Mouse (Mus musculus): Measurements from ENCODE around the gene St6galnac3. TPM values are rescaled to one million over a fixed set of nuclear protein-coding genes. Genes with fewer than 3 reads are reported as not detected.

The St6galnac3 gene
- polyA plus RNA-seq, 1 experiment from 2014 or later = 34.1 TPM

DNA sequence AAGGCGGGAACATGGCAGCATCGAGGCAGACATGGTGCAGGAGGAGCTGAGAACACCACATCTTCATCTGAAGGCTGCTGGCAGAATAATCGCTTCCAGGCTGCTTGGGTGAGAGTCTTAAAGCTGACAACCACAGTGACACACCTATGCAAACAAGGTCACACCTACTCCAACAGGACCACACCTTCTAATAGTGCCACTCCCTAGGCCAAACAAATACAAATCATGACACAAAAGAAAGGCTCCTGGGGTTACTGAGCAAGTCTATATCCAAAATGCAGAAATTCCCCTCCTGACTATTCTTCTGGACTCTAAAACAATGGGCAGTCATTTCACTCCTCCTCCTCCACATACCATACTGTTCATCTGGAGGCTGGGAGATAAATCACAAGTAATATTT is 365.0 kb downstream of the St6galnac3 start:
- no peaks in the 10 kb centered on the region for H3K36me3 ChIP-seq (ENCODE audit: insufficient read depth)
- H3K4me1 ChIP-seq (ENCODE audit: insufficient read depth) = no peaks in the 10 kb centered on the region
- H3K4me3 ChIP-seq (ENCODE audit: low read depth, low read length) = no peak overlapping the region
- no peak for ATAC-seq (ENCODE audit: insufficient read depth)
- 89% methylated on average over 3 of the region's 3 CpGs for WGBS
- H3K9ac ChIP-seq = no peak overlapping the region
- TF ChIP-seq CTCF (IDR thresholded peaks at IDR 0.05; ENCODE audit: low read depth) = no peak
- H3K4me2 ChIP-seq = no peak overlapping the region
- H3K9me3 ChIP-seq (ENCODE audit: low read depth, low read length) = no peaks in the 10 kb centered on the region
- DNase-seq = no peak
- no peak overlapping the region for H3K27ac ChIP-seq (ENCODE audit: low read depth)
- H3K27me3 ChIP-seq (ENCODE audit: insufficient read depth, low read length) = no peaks in the 10 kb centered on the region

DNA sequence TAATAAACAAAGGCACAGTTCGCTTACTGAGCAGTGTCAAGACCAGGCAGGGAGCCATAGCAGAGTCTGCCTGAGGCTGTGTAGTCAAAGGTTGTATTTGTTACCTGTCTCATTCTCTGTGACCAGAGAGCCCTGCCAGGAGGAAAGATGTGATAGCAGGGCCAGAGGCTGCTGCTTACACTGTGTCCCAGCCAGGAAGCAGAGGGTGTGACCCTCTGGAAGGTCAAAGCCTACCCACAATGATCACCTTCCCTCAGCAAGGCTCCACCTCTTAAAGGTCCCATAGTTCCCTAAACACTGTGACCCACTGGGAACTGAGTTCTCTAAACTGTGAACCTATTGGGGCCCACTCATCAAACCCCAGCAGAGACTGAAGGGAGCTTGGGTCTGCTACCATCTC is 368.9 kb downstream of the St6galnac3 start:
- no peaks in the 10 kb centered on the region for H3K9me3 ChIP-seq (ENCODE audit: low read depth, low read length)
- H3K27me3 ChIP-seq (ENCODE audit: insufficient read depth, low read length) = no peaks in the 10 kb centered on the region
- no peaks in the 10 kb centered on the region for H3K36me3 ChIP-seq (ENCODE audit: insufficient read depth)
- ATAC-seq (ENCODE audit: insufficient read depth) (no peak), DNase-seq (no peak)
- H3K4me2 ChIP-seq = no peak overlapping the region
- no peak overlapping the region for H3K27ac ChIP-seq (ENCODE audit: low read depth)
- no peak overlapping the region for H3K4me3 ChIP-seq (ENCODE audit: low read depth, low read length)
- WGBS = 47% methylated on average over 1 of the region's 1 CpGs
- TF ChIP-seq CTCF (IDR thresholded peaks at IDR 0.05; ENCODE audit: low read depth) = no peak
- H3K9ac ChIP-seq = no peak overlapping the region
- H3K4me1 ChIP-seq (ENCODE audit: insufficient read depth) = no peaks in the 10 kb centered on the region

DNA sequence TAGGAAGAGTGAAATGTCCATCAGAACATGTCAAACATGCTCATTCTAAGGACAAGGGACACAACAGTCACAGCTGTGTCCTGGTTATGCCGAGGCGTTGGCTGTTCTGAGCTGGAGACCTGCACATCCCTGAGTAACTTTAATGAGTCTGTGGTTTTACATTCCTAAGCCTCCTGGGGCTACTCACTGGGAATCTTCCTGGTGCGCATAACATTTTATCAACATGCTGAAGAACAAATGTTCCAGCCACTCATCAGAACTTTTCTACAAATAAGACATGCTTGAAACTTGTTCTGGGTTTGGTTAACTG is 370.0 kb downstream of the St6galnac3 start:
- ATAC-seq (ENCODE audit: insufficient read depth) (no peak), DNase-seq (no peak)
- no peak overlapping the region for H3K9ac ChIP-seq
- no peaks in the 10 kb centered on the region for H3K9me3 ChIP-seq (ENCODE audit: low read depth, low read length)
- no peaks in the 10 kb centered on the region for H3K4me1 ChIP-seq (ENCODE audit: insufficient read depth)
- no peak overlapping the region for H3K4me2 ChIP-seq
- no peak overlapping the region for H3K27ac ChIP-seq (ENCODE audit: low read depth)
- WGBS = 76% methylated on average over 3 of the region's 3 CpGs
- no peaks in the 10 kb centered on the region for H3K36me3 ChIP-seq (ENCODE audit: insufficient read depth)
- H3K4me3 ChIP-seq (ENCODE audit: low read depth, low read length) = no peak overlapping the region
- TF ChIP-seq CTCF (IDR thresholded peaks at IDR 0.05; ENCODE audit: low read depth) = no peak
- no peaks in the 10 kb centered on the region for H3K27me3 ChIP-seq (ENCODE audit: insufficient read depth, low read length)

DNA sequence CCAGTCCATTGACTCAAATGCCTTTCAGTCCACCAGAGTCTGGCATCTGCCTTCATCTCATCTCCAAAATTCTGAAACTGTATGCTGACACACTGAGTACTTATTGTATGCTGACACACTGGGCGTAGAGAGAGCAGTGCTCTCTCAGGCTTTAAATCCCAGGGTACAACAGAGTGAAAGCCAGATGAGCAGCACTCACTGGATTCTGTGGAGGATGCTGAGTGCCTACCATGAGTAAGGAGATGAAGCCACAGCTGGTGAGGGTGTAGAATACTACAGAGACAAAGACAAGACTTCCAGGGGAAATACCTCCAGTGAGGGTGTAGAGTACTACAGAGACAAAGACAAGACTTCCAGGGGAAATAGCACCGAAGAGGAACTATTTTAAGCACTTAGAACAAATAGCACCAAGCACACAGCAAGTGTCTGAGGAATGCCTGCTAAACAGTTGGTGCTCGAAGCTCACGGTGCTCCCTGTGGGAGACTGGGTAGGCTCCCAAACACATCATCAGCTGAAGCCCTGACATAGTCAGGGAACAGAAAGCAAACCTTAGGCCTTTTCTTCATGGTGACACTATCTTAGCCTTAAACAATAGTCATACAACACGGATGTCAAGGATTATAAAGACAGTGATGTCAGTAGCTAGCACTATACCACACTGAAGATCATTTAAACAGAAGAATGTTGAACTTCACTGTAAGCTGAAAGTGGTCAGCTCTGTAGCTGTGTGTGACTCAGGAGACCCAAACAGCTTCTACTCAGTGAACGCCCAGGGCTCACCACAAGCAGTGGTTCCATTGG is 370.6 kb downstream of the St6galnac3 start:
- Histone ChIP-seq H3K4me2 (no peak overlapping the region), H3K4me1 (ENCODE audit: insufficient read depth) (no peaks in the 10 kb centered on the region), H3K27ac (ENCODE audit: low read depth) (no peak overlapping the region), H3K9me3 (ENCODE audit: low read depth, low read length) (no peaks in the 10 kb centered on the region), H3K4me3 (ENCODE audit: low read depth, low read length) (no peak overlapping the region), H3K36me3 (ENCODE audit: insufficient read depth) (no peaks in the 10 kb centered on the region), H3K9ac (no peak overlapping the region), H3K27me3 (ENCODE audit: insufficient read depth, low read length) (no peaks in the 10 kb centered on the region)
- WGBS = 70% methylated on average over 6 of the region's 6 CpGs
- ATAC-seq (ENCODE audit: insufficient read depth) (no peak), DNase-seq (no peak)
- TF ChIP-seq CTCF (IDR thresholded peaks at IDR 0.05; ENCODE audit: low read depth) = no peak

DNA sequence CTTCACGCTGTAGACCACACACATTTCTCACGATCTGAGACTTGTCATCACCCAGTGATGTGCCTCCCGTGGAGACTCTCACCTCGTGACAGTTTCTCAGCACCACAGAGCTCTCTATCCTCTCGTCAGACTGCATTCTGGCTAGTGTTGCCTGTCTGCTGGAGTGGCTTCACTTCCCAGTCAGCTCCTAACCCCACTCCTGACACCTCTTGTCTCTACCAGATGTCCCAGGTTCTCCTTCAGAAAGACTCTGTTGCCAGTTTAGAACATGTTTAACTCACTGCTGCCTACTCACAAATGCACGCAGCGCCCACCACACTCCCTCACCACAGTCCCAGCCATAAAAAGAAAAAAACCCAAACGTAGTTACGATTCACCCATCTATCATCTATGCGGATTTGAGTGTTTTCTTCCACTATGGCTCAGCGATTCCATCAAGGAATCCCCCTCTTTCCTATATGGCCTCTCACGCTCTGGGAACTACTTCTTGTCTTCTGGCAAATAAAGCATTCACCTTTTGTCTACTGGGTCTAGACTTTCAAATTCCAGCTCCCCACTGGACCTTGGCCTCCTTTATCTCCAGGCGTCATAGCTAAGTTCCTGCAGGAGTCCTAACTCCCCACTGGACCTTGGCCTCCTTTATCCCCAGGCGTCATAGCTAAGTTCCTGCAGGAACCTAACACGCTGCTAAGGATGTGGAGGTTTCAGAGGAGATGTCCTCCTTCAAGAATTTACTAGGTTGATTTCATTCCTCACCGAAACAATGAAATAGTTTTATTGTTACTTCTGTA is 371.5 kb downstream of the St6galnac3 start:
- 83% methylated on average over 16 of the region's 16 CpGs for WGBS
- DNase-seq = no peak
- H3K27me3 ChIP-seq (ENCODE audit: insufficient read depth, low read length) = no peaks in the 10 kb centered on the region
- H3K9me3 ChIP-seq (ENCODE audit: low read depth, low read length) = no peaks in the 10 kb centered on the region
- no peak for ATAC-seq (ENCODE audit: insufficient read depth)
- no peaks in the 10 kb centered on the region for H3K36me3 ChIP-seq (ENCODE audit: insufficient read depth)
- no peak for TF ChIP-seq CTCF (IDR thresholded peaks at IDR 0.05; ENCODE audit: low read depth)
- H3K27ac ChIP-seq (ENCODE audit: low read depth) = no peak overlapping the region
- no peak overlapping the region for H3K9ac ChIP-seq
- no peak overlapping the region for H3K4me3 ChIP-seq (ENCODE audit: low read depth, low read length)
- no peaks in the 10 kb centered on the region for H3K4me1 ChIP-seq (ENCODE audit: insufficient read depth)
- H3K4me2 ChIP-seq = no peak overlapping the region

DNA sequence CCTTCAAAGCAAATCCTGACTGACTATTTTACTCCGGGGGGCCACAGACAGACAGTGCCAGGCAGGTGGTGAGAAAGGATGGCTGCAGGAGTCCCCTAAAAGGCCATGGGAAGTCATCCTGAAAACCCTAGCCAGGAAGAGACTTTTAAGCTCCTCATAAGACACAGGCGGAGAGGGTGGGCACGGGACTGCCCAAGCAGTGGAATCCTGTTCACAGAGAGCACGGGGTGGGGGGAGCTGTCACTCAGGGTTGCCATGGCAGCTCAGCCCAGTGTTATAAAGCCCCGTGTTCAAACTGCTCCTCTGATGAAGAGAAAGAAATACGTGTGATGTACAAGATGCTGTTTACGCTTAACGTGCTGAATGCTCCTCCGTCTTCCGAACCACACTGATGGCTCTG is 375.0 kb downstream of the St6galnac3 start:
- ATAC-seq (ENCODE audit: insufficient read depth) (no peak), DNase-seq (no peak)
- Histone ChIP-seq H3K27ac (ENCODE audit: low read depth) (no peak overlapping the region), H3K4me3 (ENCODE audit: low read depth, low read length) (no peak overlapping the region), H3K4me1 (ENCODE audit: insufficient read depth) (no peaks in the 10 kb centered on the region), H3K4me2 (no peak overlapping the region), H3K9me3 (ENCODE audit: low read depth, low read length) (no peaks in the 10 kb centered on the region), H3K36me3 (ENCODE audit: insufficient read depth) (no peaks in the 10 kb centered on the region), H3K27me3 (ENCODE audit: insufficient read depth, low read length) (no peaks in the 10 kb centered on the region), H3K9ac (no peak overlapping the region)
- TF ChIP-seq CTCF (IDR thresholded peaks at IDR 0.05; ENCODE audit: low read depth) = no peak
- WGBS = 77% methylated on average over 10 of the region's 10 CpGs

DNA sequence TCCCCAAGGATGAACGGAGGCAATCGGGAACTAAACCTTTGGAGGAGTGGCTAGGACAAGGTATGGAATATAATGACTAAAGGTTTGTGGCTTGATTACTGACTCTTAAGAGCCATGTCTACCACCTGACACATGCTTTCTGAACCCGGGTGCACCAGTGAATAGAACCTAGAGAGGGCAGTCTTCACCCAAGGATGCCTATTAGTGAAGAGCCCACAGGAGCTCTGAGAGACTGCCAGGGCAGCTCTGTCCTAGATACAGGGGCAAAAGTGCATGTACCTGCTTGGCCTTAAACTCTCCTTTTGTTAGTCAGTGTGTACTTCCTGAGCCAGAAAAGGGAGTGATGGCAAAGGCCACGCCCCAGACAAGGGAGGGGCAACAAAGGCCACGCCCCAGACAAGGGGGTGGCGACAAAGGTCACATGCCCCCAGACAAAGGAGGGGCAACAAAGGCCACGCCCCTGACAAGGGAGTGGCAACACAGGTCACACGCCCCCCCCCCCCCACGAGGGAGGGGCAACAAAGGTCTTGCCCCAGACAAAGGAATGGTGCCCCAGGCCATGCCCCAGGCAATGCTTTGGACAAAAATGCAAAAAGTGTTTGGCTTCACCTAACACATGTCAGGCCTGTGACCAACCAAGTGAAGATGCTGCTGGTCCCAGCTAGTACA is 376.0 kb downstream of the St6galnac3 start:
- Histone ChIP-seq H3K27me3 (ENCODE audit: insufficient read depth, low read length) (no peaks in the 10 kb centered on the region), H3K9ac (no peak overlapping the region), H3K4me3 (ENCODE audit: low read depth, low read length) (no peak overlapping the region), H3K4me2 (no peak overlapping the region), H3K27ac (ENCODE audit: low read depth) (no peak overlapping the region), H3K9me3 (ENCODE audit: low read depth, low read length) (no peaks in the 10 kb centered on the region), H3K36me3 (ENCODE audit: insufficient read depth) (no peaks in the 10 kb centered on the region), H3K4me1 (ENCODE audit: insufficient read depth) (no peaks in the 10 kb centered on the region)
- WGBS = 80% methylated on average over 9 of the region's 9 CpGs
- DNase-seq (no peak), ATAC-seq (ENCODE audit: insufficient read depth) (no peak)
- 0 out of 2 replicates have a peak, but pooled peaks have one; percentile 8 for TF ChIP-seq CTCF (IDR thresholded peaks at IDR 0.05; ENCODE audit: low read depth)
